Mouse (Mus musculus) E14TG2a.4 (cell line): ENCODE data around the gene Ccdc93.

Experiments
- CTCF ChIP-seq: conservative IDR thresholded peaks from 2 replicates; pipeline ENCODE4 v1.5.1; 2014; ENCODE audit warnings: low read length
- POU5F1 ChIP-seq: IDR thresholded peaks from 2 replicates; pipeline ENCODE4 v1.6.1; 2014; ENCODE audit warnings: low read length, borderline replicate concordance

- TF ChIP-seq CTCF (no peak), POU5F1 (no peak)
Measured at GRCm38 (mm10) chr1:121462643-121463042, 31.8 kb downstream of the Ccdc93 start.
